In the genomic region with DNA sequence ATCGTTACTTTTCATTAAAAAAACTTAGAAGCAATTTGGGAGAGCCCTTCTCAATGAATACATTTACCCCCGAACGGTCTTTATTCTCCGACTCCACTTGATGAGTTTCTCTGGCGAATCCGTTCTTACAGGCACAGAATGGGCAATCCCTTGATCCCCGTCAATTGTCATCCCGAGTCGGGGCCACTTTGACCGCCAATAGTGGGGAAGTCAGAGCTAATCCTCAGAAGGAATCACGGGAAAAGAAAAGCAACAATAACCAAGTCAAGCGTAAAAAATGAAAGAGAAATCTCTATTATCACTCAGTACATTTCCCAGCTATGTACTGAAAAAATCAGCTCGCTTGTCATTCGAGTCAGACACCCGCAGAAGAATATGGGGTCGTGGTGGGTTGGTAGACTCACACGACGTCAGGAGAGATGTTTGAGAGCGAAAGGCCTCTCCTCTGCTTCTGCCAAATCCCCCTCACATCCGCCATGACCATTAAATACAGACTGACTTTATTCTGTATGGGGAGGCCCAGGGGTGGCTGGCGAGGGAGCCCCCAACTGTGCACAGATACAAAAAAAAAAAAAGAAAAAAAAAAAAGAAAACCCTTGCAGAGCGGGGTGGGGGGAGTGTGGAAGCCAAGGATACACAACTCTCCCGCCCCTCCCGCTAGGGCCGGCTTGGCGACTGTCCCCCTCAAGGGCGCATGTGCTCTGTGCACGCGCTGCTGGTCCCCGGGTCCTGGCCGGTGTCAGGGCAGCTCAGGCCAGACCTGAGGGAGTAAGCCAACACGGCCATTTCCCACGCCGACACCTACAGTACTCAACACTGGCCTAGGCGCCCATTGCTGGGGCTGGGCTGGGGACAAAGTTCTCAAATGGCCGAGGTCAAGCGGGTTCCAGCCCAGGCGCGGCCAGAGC, we compare ENCODE assay signal across 9 mouse cellular contexts. TPM values are rescaled to one million over a fixed set of nuclear protein-coding genes. Genes with fewer than 3 reads are reported as not detected.
DNase-seq lines count a peak whose midpoint lies in the region; ATAC-seq and TF ChIP-seq lines count a peak whose summit lies in the region.
"Had no signal": no experiment of that assay in that cellular context is flagged by ENCODE, and none has a peak within 500 bp of the region (broad histone marks: within the 10 kb centered on the region; RNA-seq: fewer than 3 reads in every experiment).

No protein-coding gene starts in this region.

- no peaks in the 10 kb centered on the region for H3K36me3 ChIP-seq in G1E (replicated peaks)
- no peaks in the 10 kb centered on the region for H3K36me3 ChIP-seq in forebrain, embryonic 14.5 days (ENCODE audit: control insufficient read depth, insufficient read depth, low read length)
- no peaks in the 10 kb centered on the region for H3K36me3 ChIP-seq in kidney, embryonic 15.5 days
- no peaks in the 10 kb centered on the region for H3K36me3 ChIP-seq in midbrain, embryonic 15.5 days (replicated peaks)

- H3K9ac ChIP-seq in forebrain, embryonic 14.5 days (ENCODE audit: low read length): peak overlapping the region; percentile 59
- no peak overlapping the region for H3K9ac ChIP-seq in kidney, embryonic 15.5 days
- no peak overlapping the region for H3K9ac ChIP-seq in midbrain, embryonic 15.5 days

- H3K27me3 ChIP-seq in G1E (ENCODE audit: insufficient read depth, low read length): peaks cover 79% of the 10 kb centered on the region
- peaks cover 3% of the 10 kb centered on the region; the same call in 1 of the 2 replicates for H3K27me3 ChIP-seq in forebrain, embryonic 14.5 days (replicated peaks; ENCODE audit: control insufficient read depth, insufficient read depth, low read length)
- peaks cover 100% of the 10 kb centered on the region for H3K27me3 ChIP-seq in kidney, embryonic 15.5 days
- peaks cover 63% of the 10 kb centered on the region for H3K27me3 ChIP-seq in midbrain, embryonic 15.5 days (replicated peaks)

- peak overlapping the region; percentile 71 for H3K4me3 ChIP-seq in G1E (ENCODE audit: low read depth, low read length)
- H3K4me3 ChIP-seq in forebrain, embryonic 14.5 days (ENCODE audit: low read depth, low read length): peak overlapping the region; percentile 28
- H3K4me3 ChIP-seq in kidney, embryonic 15.5 days (replicated peaks): peak overlapping the region; percentile 33
- peak overlapping the region; percentile 21 for H3K4me3 ChIP-seq in midbrain, embryonic 15.5 days

- no peaks in the 10 kb centered on the region for H3K9me3 ChIP-seq in G1E (replicated peaks)
- no peaks in the 10 kb centered on the region for H3K9me3 ChIP-seq in forebrain, embryonic 14.5 days (replicated peaks; ENCODE audit: control insufficient read depth, low read length)
- no peaks in the 10 kb centered on the region for H3K9me3 ChIP-seq in kidney, embryonic 15.5 days (replicated peaks)
- no peaks in the 10 kb centered on the region for H3K9me3 ChIP-seq in midbrain, embryonic 15.5 days

- peak overlapping the region; percentile 69 for H3K4me2 ChIP-seq in forebrain, embryonic 14.5 days (ENCODE audit: low read length)
- H3K4me2 ChIP-seq in kidney, embryonic 15.5 days: peak overlapping the region; percentile 56
- H3K4me2 ChIP-seq in midbrain, embryonic 15.5 days: peak overlapping the region; percentile 48

- H3K27ac ChIP-seq in forebrain, embryonic 14.5 days (ENCODE audit: low read depth, low read length): peak overlapping the region; percentile 90
- no peak overlapping the region for H3K27ac ChIP-seq in kidney, embryonic 15.5 days
- 0 out of 2 replicates have a peak overlapping the region, but pooled peaks have one; percentile 17 for H3K27ac ChIP-seq in midbrain, embryonic 15.5 days

- DNase-seq in cerebellum, postnatal 14 days: peak; percentile 16 to 38
- DNase-seq in cerebellum, adult 8-10 months: no peak
- peak; percentile 20 for DNase-seq in G1E (ENCODE audit: low spot score)
- DNase-seq in forebrain, embryonic 14.5 days (ENCODE audit: low spot score): peak; percentile 69
- no peak for DNase-seq in spleen, postnatal 4 days (ENCODE audit: low spot score in 2 of 2)

- peaks cover 38% of the 10 kb centered on the region for H3K4me1 ChIP-seq in G1E (ENCODE audit: insufficient read depth, low read depth, low read length)
- peaks cover 56% of the 10 kb centered on the region for H3K4me1 ChIP-seq in forebrain, embryonic 14.5 days (ENCODE audit: control insufficient read depth, insufficient read depth, low read length)
- peaks cover 45% of the 10 kb centered on the region for H3K4me1 ChIP-seq in kidney, embryonic 15.5 days
- H3K4me1 ChIP-seq in midbrain, embryonic 15.5 days: peaks cover 48% of the 10 kb centered on the region

- no peak for ATAC-seq in G1E (ENCODE audit: extremely low read depth, insufficient number of reproducible peaks, low FRiP score, poor library complexity, severe bottlenecking)
- peak; percentile 11; the same call in 1 of the 2 replicates for ATAC-seq in forebrain, embryonic 14.5 days
- ATAC-seq in kidney, embryonic 15.5 days (replicated peaks; ENCODE audit: low FRiP score): no peak
- peak; percentile 48 for ATAC-seq in midbrain, embryonic 15.5 days (replicated peaks)
- no peak for ATAC-seq in frontal cortex, adult (ENCODE audit: low TSS enrichment)

- WGBS in forebrain, embryonic 14.5 days: 2% methylated on average over 39 of the region's 39 CpGs
- under 1% methylated on average over 39 of the region's 39 CpGs for WGBS in kidney, embryonic 15.5 days
- WGBS in midbrain, embryonic 15.5 days: 1% methylated on average over 39 of the region's 39 CpGs

- no peak for TF ChIP-seq CTCF in G1E (IDR thresholded peaks at IDR 0.05; ENCODE audit: low read depth, low read length)

RNA-seq across cellular contexts. Expression of a gene that starts 49.1 kb away (rescaled TPM):
- total RNA-seq in G1E (2014; fragmentation: Nextera tagmentation) (24.5 and 65.2 TPM in 2 replicates), G1E (2017) (58.3 and 60.5 TPM in 2 replicates)
- 4.0 and 4.9 TPM in 2 replicates for polyA plus RNA-seq in G1E (2012)
- 54.2 and 54.9 TPM in 2 replicates for polyA plus RNA-seq in forebrain, embryonic 14.5 days (2014; fragmentation: Nextera tagmentation; extraction: Ambion mirVana)
- polyA plus RNA-seq in kidney, embryonic 15.5 days (2015; fragmentation: Nextera tagmentation; extraction: Ambion mirVana): 14.5 and 14.9 TPM in 2 replicates
- polyA plus RNA-seq in midbrain, embryonic 15.5 days (2015; fragmentation: Nextera tagmentation; extraction: Ambion mirVana): 37.2 and 39.7 TPM in 2 replicates

RNA-seq across cellular contexts. Expression of a gene that starts 49.3 kb away (rescaled TPM):
- total RNA-seq in G1E (2014; fragmentation: Nextera tagmentation) (not detected in 2 replicates), G1E (2017) (0.06 TPM in 1 of 2 replicates, not detected in the other)
- polyA plus RNA-seq in G1E (2012): not detected in 2 replicates
- 33.2 and 39.4 TPM in 2 replicates for polyA plus RNA-seq in forebrain, embryonic 14.5 days (2014; fragmentation: Nextera tagmentation; extraction: Ambion mirVana)
- polyA plus RNA-seq in kidney, embryonic 15.5 days (2015; fragmentation: Nextera tagmentation; extraction: Ambion mirVana): 0.17 TPM in 1 of 2 replicates, not detected in the other
- polyA plus RNA-seq in midbrain, embryonic 15.5 days (2015; fragmentation: Nextera tagmentation; extraction: Ambion mirVana): 5.3 and 6.5 TPM in 2 replicates
- total RNA-seq: gastrocnemius, postnatal 36 days had no signal

Comparison
In these comparisons a context has a peak if more than half of its experiments do, and no peak if none do; other contexts are left out.
1. DNase-seq: peak in cerebellum, postnatal 14 days (2 of 2), G1E (single experiment) and forebrain, embryonic 14.5 days (single experiment); none in cerebellum, adult 8-10 months (single experiment) and spleen, postnatal 4 days (0 of 2).
2. ATAC-seq: peak in forebrain, embryonic 14.5 days (single experiment) and midbrain, embryonic 15.5 days (single experiment); none in G1E (single experiment), kidney, embryonic 15.5 days (single experiment) and frontal cortex, adult (single experiment).
3. H3K4me3 ChIP-seq: peak in every context shown above with its lines; median percentile 71 in G1E; 33 in kidney, embryonic 15.5 days; 28 in forebrain, embryonic 14.5 days; 21 in midbrain, embryonic 15.5 days.
4. Peak in every context shown above with its lines, with median percentiles within 50 percentile points of each other: H3K4me2 ChIP-seq.